ENCODE assay signal across 10 mouse cellular contexts in genomic region chr2:59718601-59719416, GRCm38 (mm10).
DNase-seq lines count a peak whose midpoint lies in the region; ATAC-seq lines count a peak whose summit lies in the region.
"Had no signal": no experiment of that assay in that cellular context is flagged by ENCODE, and none has a peak within 500 bp of the region (broad histone marks: within the 10 kb centered on the region; RNA-seq: fewer than 3 reads in every experiment).

No protein-coding gene starts in this region.

- H3K36me3 ChIP-seq in kidney, embryonic 16.5 days (ENCODE audit: insufficient read depth, low read length), result no peaks in the 10 kb centered on the region
- H3K36me3 ChIP-seq in embryonic facial prominence, embryonic 13.5 days, result no peaks in the 10 kb centered on the region
- H3K36me3 ChIP-seq in intestine, embryonic 15.5 days, result no peaks in the 10 kb centered on the region
- H3K36me3 ChIP-seq: heart, embryonic 12.5 days had no signal

- 60% methylated on average over 24 of the region's 24 CpGs for WGBS in kidney, embryonic 16.5 days
- 43% methylated on average over 24 of the region's 24 CpGs for WGBS in embryonic facial prominence, embryonic 13.5 days
- WGBS in intestine, embryonic 15.5 days, result 56% methylated on average over 24 of the region's 24 CpGs

- H3K27ac ChIP-seq in kidney, embryonic 16.5 days (ENCODE audit: low read length), result peak overlapping the region; percentile 34; the same call in 1 of the 2 replicates
- peak overlapping the region; percentile 40 for H3K27ac ChIP-seq in embryonic facial prominence, embryonic 13.5 days
- H3K27ac ChIP-seq in intestine, embryonic 15.5 days, result peak overlapping the region; percentile 30

- H3K4me1 ChIP-seq in kidney, embryonic 16.5 days (ENCODE audit: insufficient read depth, low read length), result peaks cover 60% of the 10 kb centered on the region
- peaks cover 61% of the 10 kb centered on the region for H3K4me1 ChIP-seq in embryonic facial prominence, embryonic 13.5 days
- peaks cover 46% of the 10 kb centered on the region for H3K4me1 ChIP-seq in intestine, embryonic 15.5 days (replicated peaks)

- DNase-seq in kidney, adult 11 months, result no peak
- peak; percentile 72 for DNase-seq in cerebellum, adult 11-12 months
- no peak for DNase-seq in adrenal gland, adult 18-20 months (ENCODE audit: low spot score in 2 of 2)
- no peak for DNase-seq in left cerebral cortex, postnatal 36 days (ENCODE audit: low spot score in 2 of 2)
- DNase-seq in adrenal gland, adult (ENCODE audit: inconsistent age in 2 of 2, low spot score in 1 of 2), result no peak
- DNase-seq: thymus, postnatal 14 days had no signal

- ATAC-seq in kidney, embryonic 16.5 days (ENCODE audit: low FRiP score, low TSS enrichment), result no peak
- no peak for ATAC-seq in embryonic facial prominence, embryonic 13.5 days (ENCODE audit: insufficient number of reproducible peaks, insufficient read depth, low FRiP score, low TSS enrichment, low read depth)
- ATAC-seq in intestine, embryonic 15.5 days, result no peak

- no peak overlapping the region for H3K4me3 ChIP-seq in kidney, embryonic 16.5 days (ENCODE audit: low read length)
- H3K4me3 ChIP-seq in embryonic facial prominence, embryonic 13.5 days, result no peak overlapping the region
- no peak overlapping the region for H3K4me3 ChIP-seq in intestine, embryonic 15.5 days (replicated peaks)
- H3K4me3 ChIP-seq: heart, embryonic 12.5 days had no signal

- no peaks in the 10 kb centered on the region for H3K27me3 ChIP-seq in kidney, embryonic 16.5 days (ENCODE audit: insufficient read depth, low read length)
- no peaks in the 10 kb centered on the region for H3K27me3 ChIP-seq in embryonic facial prominence, embryonic 13.5 days
- no peaks in the 10 kb centered on the region for H3K27me3 ChIP-seq in intestine, embryonic 15.5 days (replicated peaks)
- H3K27me3 ChIP-seq: heart, embryonic 12.5 days had no signal

- no peak overlapping the region for H3K4me2 ChIP-seq in kidney, embryonic 16.5 days (replicated peaks; ENCODE audit: low read depth, low read length)
- no peak overlapping the region; the same call in 1 of the 2 replicates for H3K4me2 ChIP-seq in embryonic facial prominence, embryonic 13.5 days
- H3K4me2 ChIP-seq in intestine, embryonic 15.5 days (replicated peaks), result no peak overlapping the region
- H3K4me2 ChIP-seq: heart, embryonic 12.5 days had no signal

- H3K9me3 ChIP-seq in kidney, embryonic 16.5 days (ENCODE audit: low read length), result no peaks in the 10 kb centered on the region
- no peaks in the 10 kb centered on the region for H3K9me3 ChIP-seq in embryonic facial prominence, embryonic 13.5 days
- no peaks in the 10 kb centered on the region for H3K9me3 ChIP-seq in intestine, embryonic 15.5 days
- H3K9me3 ChIP-seq: heart, embryonic 12.5 days had no signal

- no peak overlapping the region for H3K9ac ChIP-seq in kidney, embryonic 16.5 days (replicated peaks; ENCODE audit: low read length)
- H3K9ac ChIP-seq in embryonic facial prominence, embryonic 13.5 days, result no peak overlapping the region
- H3K9ac ChIP-seq in intestine, embryonic 15.5 days, result no peak overlapping the region
- H3K9ac ChIP-seq: heart, embryonic 12.5 days had no signal

- intact Hi-C loops in left cerebral cortex, postnatal 36 days (cut with DNase I), result no loop called here
